Mouse (Mus musculus) gastrocnemius, adult 8-10 months (tissue): ENCODE data around the gene Edf1. TPM values are rescaled to one million over a fixed set of nuclear protein-coding genes. Genes with fewer than 3 reads are reported as not detected.
"Not testable (repeated sequence)": the region's sequence is repeated elsewhere in the genome, so short reads cannot be mapped to it uniquely, and the experiment has no call there.

Experiments used
- DNase-seq, 2 experiments: peaks; one replicate each; pipeline ENCODE4 v3.0.0; 2022; ENCODE audit warnings: low spot score in 2 of 2
- total RNA-seq, 4 experiments: library from RNA; stranded (reverse); gene quantifications; 2 replicates each; pipeline ENCODE4 v1.2.4; 2022

Edf1 gene
- 100 to 1,000 TPM; 104 to 172 (median 141) TPM for total RNA-seq

- DNase-seq: peak; percentile 89 to 94
These were observed at the start of gene Edf1 for GRCm38 (mm10) chr2:25557221-25557963. TSS of gene Edf1 (plus strand) at chr2:25557847.

- no peak for DNase-seq
These were observed 47.7 kb upstream of the Edf1 start for GRCm38 (mm10) chr2:25509912-25510311.

DNA sequence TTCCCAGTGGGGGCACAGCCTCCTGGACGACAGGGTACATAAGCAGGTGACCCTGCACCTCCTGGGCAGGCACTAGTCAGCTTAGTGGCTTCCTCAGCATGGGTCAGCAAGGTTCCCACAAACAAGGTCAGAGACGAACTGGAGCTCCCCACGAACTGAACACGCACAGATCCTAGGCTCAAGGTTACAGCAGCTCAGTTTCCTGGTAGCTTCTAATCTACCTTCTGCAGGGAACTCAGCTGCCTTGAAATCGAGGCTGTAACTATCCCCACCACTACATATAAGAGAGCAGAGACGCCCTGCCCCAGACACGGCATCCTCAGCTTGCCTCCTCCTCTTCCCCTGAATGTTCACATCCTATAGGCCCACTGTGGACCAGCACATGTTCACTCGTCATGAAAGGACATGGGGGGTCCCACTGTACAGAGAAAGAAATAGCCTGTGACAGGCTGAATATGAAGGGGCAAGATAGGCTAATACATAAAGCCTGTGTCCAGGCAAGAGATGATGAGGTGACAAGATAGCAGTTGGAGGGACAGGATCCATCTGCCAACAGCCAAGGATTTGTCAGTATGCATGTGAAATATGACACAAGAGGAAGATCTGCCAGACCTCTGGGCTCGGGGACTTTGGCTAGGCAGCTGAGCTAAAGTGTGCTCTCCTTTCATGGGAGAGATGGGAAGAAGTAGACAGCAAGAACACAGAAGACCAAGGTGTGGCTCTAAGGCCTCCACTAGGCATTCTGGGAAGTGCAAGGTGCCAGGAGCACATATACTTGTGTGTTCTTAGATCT is 30.9 kb upstream of the Edf1 start:
- no peak for DNase-seq

DNA sequence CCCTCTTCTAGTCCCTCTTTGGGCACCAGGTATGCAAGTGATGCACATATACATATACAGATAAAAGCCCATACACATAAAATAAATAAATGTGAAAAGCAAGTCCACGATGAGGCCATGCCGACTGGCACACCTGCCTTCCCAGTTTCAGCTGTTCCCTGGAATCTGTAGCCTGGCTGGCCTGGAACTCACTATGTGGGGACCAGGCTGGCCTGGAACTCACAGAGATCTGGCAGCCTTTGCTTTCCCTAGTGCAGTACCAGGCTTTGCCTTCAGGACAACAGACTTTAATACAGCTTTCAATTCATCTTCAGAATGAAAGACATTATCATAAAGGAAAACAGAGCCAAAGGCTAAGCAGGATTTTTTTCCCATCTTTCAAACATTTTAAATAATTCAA is 23.9 kb upstream of the Edf1 start:
- DNase-seq: no peak

- DNase-seq: peak; percentile 94
These were observed 23.3 kb upstream of the Edf1 start for GRCm38 (mm10) chr2:25534178-25534865.

GRCm38 (mm10) chr2:25534866-25535182 is 22.8 kb upstream of the Edf1 start:
- no peak for DNase-seq

DNA sequence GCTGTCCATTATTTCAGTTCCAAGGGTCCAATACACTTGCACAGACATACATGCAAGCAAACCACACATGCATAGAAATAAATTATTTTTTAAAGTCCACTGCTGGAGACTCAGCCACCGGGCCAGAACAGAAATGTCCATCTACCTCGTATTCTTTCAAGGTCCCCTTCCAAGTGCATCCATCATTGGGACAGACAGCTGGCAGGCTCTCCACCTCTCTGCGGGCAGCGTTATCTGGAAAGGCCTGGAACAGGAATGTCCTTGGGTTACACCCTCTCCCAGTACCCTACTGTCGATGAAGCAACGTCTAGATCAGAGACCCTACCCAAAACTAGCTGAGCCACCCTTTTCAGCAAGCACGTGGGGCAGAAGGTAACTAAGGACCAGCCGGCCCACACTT is 21.1 kb upstream of the Edf1 start:
- no peak for DNase-seq

GRCm38 (mm10) chr2:25540541-25540948 is 17.1 kb upstream of the Edf1 start:
- DNase-seq: no peak

GRCm38 (mm10) chr2:25541644-25542367 is 15.8 kb upstream of the Edf1 start:
- no peak for DNase-seq

DNA sequence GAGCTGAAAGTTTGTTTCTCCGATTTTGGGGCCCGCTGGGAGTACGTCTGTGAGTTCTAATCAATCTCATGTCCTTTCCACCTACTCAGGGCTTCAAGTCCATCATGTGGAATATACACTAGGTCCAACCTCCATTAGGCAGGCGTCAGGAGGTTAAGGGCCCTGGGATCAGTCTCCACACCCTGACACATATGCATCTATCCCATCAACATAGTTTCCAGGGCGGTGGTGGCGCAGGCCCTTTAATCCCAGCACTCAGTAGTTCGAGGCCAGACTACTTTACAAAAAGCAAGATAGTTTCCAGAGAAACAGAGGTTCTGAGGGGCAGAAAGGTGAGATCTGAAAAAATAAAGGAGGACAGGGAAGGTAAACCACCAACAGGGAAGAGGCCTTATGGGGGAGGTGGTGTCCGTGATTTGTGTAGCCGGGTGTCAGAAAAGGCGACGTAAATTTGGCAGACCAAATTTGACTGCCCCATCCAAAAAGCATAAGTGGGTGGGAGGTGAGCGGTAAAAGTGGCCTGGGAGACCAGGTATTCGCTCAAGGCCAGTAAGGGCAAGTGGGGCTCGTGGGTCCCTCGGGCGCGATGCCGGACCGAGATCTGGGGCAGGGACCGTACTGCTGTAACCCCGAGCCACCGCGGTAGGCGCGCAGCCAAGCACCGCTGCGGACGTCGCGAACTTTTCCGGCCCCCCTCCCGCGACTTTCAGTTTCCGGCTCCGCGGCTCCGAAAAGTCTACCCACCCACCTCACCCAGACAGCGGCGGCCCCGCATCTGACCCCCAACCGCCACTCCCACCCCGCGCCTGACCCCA is 11.4 kb upstream of the Edf1 start:
- DNase-seq: peak; percentile 61 to 79

DNA sequence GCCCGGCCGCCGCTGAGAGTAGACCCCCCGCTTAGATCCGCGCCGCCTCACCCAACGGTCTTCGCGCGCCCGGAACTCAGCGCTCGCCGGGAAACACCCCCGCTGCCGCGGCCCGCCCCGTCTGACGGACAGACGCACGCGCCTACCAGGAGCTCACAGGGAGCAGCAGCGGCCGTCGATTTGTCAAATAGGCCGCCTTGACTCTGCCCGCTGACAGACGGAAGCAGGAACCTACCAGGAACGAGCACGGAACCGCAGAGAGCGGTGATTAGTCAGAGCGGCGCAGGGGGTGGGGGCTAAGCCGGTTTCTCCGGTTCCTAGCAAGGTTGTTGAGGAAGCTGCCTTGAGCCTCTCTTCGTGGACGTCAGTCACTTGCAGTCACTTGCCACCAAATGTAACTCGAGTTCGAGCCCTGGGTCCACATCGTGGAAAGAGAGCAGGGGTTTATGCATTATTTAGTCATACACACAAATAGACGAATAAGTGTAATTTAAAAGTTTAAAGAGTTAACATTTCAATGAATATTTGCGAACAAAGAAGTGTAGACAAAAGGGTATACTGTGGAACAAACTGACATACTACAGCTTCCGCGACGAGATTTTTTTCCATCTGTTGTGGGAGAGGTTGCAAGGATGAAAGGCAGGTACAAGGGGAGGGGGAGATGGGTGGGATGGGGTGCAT is 10.7 kb upstream of the Edf1 start, which contains the start of gene Traf2:
Gene Traf2, minus strand, starts transcription at position 130 of the 681 bp plus-strand sequence.
- peak; percentile 98 for DNase-seq

GRCm38 (mm10) chr2:25549021-25549991 is 8.3 kb upstream of the Edf1 start:
- peak; percentile 31 to 60 for DNase-seq

DNA sequence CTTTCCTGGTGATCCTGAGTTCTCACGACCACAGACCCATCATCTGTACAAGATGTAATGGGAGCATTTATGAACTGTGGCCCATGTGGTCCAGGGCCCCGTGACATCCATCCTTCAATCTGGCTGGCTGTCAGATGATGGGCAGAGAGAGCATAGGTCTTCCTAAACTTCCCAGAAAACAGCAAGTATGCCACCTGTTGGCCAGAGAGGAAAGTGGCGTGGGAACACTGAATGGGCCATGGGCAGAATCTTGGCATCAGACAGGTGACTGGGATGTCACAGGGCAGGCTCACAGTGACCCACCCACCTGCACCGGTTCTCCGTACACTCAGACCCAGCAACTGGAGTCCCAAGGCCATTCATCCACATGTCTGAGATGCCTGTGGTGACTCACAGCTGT is 6.5 kb upstream of the Edf1 start:
- DNase-seq: peak; percentile 41 to 58

GRCm38 (mm10) chr2:25553171-25553786 is 4.4 kb upstream of the Edf1 start:
- not testable (repeated sequence) for DNase-seq

DNA sequence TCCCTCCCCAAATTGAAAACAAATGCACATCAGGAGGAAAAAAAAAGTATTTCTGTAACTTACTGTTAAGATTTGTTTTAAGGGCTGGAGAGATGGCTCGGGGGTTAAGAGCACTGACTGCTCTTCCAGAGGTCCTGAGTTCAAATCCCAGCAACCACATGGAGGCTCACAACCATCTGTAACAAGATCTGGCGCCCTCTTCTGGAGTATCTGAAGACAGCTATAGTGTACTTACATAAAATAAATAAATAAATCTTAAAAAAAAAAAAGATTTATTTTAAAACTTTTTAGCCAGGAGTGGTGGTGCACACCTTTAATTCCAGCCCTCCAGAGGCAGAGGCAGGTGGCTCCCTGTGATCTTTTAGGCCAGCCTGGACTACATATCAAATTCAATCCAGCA is 2.2 kb upstream of the Edf1 start:
- DNase-seq: not testable (repeated sequence)

GRCm38 (mm10) chr2:25556296-25556695 is 1.4 kb upstream of the Edf1 start:
- no peak for DNase-seq

GRCm38 (mm10) chr2:25557964-25558360 is 315 bp downstream of the Edf1 start:
- DNase-seq: no peak

GRCm38 (mm10) chr2:25558774-25559173 is 1.1 kb downstream of the Edf1 start:
- no peak for DNase-seq
